Mouse (Mus musculus): ENCODE measurements at regions not wholly inside any gene's neighbourhood (a gene's known extent, or its start where the extent isn't known, plus 50 kb on each side); places are given as distances from the start of the nearest gene placed in this dataset.

DNA sequence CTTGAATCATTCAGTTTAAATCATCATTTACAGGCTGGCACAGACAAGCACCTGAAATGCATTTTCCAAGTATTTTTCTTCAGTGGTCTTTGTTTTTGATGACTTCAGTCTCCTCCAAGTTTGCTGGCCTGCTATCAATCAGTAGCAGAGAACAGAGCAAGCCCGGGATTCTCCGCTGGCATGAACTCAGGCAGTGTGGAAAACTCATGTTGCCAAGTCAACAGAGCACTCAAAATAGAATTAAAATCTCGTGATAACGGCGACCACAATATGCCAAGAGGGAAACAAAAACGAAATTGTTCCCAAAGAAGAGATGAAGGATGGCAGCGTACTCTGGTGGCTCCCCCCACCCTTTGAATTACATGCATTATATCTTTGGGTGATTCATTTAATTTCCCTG is 190.9 kb upstream of the Fat4 start:
- no peak for DNase-seq

DNA sequence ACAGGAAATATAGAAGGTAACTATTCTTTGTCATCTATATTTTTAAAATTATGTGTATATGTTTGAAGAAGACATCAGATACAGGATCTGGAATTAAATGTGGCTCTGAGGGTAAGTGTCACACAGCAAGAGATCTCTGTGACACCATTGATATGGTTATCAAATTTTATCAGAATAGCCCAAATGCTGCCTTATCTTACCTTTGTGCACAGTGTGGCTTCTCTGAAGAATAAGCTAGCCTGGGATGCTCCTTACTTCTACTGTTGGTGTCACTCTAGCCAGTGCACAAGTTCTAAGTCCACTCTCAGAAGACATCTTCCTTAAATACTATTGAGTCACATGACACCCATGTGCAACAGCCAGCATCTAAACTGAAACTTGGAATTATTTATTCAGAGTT is 194.0 kb upstream of the Fat4 start:
- DNase-seq: no peak

DNA sequence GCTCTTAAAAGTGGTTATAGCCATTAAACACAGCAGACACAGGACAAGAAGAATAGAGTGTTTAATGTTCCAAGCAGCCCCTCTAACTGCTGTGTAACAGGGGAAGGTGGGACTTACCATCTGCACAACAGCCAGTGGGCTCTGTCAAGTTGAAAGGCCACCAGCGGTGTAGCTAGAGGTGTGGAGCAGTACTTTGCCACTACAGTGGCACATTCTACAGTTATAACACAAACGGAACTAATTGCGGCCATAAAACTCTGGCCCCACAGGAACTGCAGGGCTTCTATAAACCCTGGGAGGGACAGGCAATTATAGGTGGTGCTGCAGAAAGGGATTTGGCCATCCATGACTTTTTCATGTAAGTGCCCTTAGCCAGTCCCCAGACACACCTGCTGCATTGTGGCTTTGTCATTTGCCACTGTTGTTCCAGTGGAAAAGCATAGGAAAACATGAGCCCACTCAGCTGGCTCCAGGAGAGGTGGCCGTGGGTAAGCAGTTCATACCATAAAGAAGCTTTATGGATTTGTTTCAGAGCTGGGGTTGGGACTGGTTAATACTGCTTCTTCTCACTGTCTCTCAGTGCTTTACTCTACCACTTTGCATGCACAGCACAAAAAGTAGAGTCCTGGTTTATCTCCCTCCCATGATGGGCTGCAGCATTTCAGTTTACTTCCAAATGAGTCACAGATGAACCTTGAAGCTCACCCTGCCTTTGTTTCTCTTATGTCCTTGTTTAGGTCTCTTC is 199.8 kb upstream of the Ankrd50 start:
- DNase-seq: no peak

DNA sequence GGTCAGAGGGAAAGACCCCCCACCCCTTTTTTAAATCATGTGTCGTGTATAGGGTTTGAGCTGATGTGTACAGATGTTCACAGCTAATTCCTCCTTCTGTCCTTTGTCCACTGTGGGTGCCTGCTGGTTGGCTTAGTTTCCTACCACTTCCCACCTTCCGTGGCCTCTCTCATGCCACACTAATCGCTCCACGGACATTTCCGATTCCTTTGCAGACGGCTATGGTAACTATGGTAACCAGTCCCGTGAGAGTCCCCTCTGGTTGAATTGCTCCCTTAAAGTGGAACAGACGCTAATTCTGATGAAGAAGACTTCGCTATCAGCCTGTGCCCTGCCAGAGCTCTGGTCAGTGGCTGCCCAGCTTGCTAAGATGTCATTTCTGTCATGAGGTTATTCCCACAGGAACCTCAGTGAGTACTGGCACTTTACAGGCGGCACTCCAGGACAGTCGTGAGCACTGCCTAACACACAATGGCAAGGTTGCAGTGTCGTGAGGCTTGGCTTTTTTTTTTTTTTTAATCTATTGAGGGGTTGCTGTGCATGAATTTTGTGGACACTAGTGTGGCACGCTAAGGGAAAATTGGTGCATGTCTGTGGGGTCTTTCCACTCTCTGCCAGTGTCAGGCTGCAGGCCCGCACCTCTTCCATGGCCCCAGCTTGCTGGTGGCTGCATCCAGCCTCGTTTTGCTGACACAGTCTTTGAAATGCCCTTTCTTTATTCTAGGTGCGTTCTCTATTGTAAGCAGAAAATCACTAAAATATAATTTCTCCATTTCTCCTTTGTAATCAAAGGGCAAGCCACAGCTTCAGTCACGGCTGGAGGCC is 179.2 kb upstream of the Ankrd50 start:
- DNase-seq: no peak

DNA sequence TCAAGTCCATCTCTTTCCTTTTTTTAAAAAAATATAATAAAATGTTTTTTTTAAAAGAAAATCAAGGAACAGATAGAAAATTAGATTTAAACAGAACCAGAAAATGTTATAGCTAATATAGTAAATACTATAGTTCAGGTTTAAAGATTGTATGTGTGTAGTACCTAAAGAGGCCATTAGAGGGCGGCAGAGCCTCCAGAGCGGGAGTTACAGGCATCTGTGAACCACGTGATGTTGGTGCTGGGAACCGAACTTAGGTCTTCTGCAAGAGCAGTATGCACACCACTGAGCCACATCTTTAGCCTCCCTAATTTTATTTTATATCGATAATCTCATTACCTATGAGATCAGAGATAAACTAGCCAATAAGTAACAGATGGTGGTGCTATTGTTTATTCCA is 178.4 kb upstream of the Ankrd50 start:
- DNase-seq: no peak

DNA sequence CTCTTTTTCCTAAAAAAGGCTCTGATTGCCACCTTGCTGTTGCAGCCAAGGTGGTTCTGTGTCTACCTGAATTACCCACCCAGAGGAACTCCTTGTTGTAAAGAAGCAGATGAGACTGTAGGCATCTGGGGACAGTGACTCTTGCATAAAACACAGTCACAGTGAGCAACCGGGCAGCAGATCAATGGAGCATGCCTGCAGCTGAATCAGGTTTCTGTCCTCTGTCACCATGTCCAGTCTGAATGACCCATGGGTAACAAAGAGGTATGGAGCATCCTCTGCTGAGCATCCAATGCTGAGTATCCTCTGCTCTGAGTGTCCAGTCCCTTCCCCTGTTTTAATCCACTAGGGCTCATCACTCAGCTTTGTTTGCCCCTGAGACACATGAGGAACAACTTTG is 172.1 kb upstream of the Ankrd50 start:
- DNase-seq: no peak

DNA sequence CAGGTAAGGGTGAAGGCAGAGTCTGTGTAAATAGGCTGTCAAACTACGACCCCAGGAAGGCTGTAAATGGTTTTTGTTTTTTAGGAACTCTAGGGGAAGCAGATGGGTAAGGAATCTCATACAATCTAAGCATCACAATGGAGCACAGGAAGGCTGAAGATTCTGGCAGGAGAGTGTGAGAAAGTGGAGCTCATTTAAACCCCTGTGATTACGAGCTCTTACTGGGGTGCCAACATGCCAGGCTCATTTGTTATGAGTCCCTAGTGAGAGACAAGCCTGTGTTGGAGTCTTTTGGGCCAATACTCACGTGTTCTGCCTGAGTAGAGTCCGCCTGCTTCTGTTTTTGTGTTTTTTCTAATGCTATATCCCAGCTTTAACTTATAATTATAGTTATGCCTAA is 169.3 kb upstream of the Ankrd50 start:
- no peak for DNase-seq

DNA sequence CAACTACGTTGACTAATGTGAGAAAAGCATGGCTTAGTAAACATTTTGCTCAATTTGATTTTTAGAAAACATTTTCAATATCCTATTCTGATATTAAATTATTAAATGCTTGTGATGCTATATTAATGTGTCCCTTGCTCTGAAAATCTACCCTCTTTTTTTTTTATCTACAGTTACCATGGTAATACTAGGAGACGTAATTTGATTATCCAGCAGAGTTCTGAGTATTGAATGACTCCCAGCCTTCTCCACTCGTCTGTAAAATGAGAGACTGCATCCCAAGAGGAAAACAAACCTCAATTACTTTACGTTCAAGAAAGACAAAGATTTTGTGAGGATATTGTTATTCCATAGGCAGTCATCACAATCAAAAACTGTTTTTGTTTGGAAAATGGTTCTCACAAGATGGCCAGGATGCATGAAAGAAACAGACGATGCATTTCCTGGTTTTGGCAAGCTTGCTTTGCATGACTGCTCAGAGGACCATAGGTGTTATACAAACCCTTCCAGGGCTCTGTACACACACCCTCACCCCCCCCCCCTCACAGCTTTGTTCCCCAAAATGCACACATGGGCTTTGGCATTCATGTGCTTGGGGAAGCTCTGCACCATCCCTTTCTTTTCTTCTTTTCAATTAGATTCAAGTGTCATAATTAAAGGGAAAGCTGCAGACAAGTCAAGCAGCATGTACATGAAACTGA is 168.5 kb upstream of the Ankrd50 start:
- no peak for DNase-seq

DNA sequence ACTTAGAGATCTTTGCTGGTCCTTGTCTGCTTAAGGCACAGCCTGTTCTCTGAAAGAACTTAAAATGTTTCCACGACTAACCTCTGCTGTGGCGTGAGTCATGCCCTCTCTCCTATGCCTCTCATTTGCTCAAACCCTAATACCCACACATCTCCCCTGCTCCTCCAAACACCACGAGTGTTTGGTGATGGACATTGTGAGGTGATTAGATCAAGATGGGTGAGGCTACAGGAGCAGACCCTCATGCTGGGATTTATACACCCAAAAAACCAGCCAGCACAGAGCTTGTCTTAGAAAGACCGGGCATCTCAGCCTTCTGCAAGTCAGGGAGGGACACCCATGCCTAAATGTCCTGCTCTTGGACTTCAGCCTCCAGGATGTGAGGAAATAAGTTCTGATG is 165.5 kb upstream of the Ankrd50 start:
- DNase-seq: no peak

DNA sequence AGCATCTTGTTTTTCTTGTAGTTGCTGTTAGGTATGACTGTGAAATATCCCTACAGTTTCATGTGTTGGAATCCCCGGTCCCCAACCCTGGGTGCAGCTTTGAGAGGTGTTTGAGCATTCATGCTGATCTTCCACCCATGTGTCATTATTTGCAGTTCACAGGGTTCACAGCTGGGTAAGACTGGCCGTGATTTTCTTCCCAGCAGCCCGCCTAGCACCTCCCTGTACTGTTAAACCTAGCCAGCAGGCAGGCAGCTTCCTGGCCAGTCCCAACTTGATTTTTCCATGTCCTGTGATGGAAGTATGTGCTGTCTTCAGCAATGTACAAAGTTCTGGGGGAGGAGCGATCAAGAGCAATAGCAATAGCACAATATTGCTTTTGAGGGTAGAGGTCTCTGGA is 164.0 kb upstream of the Ankrd50 start:
- DNase-seq: no peak

DNA sequence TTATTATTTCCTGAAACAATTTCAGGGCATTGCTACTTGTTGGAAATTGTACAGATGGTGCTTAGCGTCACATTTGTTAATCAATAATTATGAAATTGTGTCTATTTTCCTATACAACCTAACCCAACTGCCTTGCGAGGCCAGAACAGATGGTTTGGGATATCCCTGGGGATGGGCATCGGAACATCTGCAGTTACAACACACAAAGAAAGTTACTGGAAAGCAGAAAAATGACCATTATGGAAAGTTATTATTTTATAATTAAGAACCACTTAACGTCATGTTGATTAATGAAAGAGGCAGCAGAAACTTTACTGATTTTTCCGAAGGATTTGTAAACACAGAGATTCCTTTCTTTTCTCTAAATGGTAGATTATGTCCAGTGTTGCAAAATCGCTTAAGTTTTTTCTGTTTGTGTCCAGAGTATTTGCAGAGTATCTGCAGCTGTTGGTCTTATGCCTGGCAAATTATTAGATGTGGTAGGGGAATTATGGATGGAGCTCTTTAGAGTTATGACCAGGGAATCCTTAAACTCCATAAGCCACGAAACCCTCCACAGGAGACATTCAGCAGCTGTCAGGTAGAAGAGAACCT is 163.2 kb upstream of the Ankrd50 start:
- DNase-seq: no peak

DNA sequence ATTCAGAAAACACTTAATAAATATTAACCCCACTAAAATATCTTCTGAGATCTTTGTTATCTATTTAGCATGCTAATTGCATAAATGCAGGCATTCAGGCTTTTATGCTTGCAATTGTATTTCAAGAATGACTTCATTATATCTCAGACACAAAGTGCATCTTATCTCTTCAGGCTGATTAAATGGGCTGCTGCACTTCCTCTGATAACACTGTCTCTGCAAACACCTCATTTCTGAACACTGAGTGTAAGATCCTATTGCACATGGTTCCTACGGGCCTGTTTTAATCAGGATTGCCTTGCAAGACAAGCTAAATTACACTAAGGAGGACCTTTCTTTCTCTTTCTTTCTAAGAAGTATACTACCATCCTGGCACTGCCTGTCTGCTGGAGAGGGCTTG is 157.1 kb upstream of the Ankrd50 start:
- no peak for DNase-seq

DNA sequence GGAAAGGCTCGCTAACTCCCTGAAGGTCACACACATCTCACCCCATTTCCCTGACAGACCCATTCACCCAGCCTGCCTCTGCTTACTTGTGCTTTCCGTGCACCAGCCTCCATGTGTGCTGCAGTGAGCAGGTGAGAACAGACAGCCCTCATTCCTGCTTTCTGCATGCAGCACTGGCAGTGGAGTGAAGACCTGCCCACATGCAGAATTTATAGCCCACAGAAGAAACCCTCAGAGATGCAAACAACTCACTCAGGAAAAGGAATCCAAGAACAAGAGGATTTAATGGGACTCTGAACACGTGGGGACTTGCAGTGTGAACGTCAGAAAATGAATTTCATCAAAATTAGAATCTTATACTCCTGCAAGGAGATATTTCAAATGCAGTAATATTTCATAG is 152.2 kb upstream of the Ankrd50 start:
- DNase-seq: no peak

DNA sequence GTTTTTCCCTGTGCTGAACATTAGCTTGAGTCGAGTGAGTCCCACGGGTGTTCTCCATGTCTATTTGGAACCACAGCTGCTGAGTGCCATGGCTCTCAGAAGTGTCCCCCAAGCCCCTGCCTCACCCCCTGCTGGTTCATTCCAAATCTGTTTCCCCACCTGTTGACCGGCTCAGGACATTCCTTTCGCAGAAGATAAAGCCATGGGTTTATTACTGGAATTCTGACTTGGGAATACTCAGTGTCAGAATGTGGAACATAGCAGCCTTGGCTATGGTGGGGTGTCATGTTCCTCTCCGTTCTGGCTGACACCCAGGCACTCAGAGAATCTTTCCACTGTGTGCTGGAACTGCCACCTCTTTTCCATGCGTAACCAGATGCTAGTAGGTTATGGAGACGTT is 148.7 kb upstream of the Ankrd50 start:
- no peak for DNase-seq

DNA sequence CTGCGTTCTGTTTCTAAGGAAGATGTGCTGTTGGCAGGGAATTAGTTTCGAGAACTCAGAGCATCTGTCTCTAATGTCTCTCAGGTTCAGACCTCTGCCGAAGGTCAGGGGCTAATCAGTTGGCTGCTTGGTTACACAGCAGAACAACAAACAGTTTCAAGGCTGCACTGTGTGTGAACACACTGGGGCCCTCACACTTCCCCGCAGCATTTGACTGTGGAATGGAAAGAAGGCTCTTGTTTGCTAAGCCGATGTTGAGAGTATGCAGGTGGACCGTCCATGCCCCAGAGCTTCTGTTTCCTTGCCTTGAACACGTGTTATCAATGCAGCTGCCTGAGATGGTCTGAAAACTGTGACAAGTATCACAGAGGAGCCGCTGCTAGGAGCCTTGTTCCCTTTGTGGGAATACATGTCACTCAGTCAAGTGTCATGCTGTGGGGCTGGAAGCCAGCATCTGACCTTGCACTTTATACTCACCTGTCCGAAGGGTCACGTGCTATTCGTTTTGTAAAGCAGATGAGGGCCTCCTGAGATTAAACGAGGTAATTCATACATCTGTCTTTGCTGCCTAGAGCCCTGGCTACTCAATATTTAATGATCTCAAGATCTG is 141.0 kb upstream of the Ankrd50 start:
- no peak for DNase-seq

DNA sequence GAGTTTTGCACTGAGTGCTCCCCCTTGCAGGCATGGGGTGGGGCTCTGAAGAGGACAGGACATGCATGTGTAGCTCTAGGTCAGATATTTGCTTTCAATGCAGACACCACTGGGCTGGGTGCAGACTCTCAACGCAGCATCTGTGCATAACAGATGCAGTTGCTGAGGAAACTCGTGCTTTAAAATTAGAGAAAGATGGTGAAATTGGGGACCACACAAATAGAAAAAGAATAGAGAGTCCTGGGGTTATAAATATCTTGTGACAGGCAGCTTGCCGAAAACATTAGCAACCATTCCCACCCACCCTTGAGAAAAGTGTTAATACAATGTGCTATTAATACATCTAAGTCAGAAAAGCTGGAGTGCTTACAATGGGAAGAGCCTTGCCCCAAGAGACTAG is 133.3 kb upstream of the Ankrd50 start:
- DNase-seq: no peak

DNA sequence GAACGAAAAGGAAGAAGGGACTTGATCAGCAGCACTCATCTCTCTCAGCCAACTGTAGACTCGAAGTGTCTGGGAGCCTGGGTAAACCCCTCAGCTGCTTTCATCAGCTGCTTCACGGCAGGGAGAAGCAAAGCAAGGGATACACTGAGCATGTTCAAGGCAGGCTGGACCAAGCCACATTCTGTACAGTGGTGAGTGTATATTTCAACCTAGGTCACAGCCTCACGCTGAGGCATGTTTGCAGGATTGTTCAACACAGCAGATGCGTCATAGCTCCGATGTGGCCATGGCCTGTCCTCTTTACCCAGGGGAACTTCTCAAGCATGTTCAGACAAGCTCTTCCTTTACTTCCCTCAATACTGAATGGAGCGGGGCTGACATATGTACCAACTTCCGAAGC is 132.6 kb upstream of the Ankrd50 start:
- DNase-seq: no peak

DNA sequence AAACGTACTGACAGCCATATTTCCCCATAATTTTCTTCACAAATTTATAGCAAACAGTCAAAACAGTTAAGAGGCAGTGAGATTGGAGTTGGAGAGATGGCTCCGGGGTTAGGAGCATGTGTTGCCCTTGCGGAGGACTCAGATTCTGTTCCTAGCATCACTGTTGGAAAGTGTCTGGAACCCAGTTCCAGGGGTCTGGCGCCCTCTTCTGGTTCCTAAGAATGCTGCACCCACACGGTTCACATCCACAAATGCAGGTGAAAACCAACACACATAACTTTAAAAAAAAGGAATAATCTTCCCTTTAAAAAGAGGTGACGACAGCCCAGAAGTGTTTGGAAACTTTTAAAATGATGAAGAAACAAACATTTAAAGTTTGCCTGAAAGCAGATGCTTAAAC is 129.1 kb upstream of the Ankrd50 start:
- no peak for DNase-seq

DNA sequence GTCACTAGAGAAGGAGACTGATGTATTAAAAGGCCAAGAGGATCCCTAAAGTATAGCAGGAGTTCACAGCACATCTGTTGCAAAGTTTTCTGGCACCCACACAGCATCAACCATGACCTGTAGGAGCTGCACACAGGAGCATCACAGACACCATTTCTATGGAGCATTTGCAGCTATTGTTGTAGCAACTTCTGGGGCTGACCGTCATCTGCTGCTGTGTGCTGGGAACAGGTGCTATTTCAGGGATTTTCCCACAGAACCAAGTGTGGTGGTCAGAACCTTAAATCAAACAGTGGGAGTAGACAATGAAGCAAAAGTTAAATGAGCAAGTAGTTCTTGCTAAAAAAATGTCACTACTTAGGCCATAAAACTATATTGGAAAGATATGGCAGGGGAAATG is 106.9 kb upstream of the Ankrd50 start:
- no peak for DNase-seq

DNA sequence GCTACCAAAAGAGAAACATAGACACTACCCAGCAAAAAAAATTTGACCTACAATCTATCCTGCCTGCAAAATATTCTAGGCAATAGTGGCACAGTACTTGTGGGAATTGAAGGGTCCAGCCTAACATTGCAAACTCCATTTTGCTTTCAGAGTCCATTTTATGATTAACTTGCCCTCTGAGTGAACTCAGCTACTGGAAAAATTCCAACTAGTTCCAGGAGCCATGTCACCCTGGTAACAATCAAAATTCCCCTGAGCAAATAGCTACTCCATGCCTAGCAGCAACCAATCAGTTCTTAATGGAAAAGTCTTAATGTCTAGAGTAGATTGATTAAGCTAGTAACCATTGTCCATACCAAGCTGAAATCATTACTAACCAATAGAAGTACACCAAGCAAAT is 104.3 kb upstream of the Ankrd50 start:
- DNase-seq: no peak

DNA sequence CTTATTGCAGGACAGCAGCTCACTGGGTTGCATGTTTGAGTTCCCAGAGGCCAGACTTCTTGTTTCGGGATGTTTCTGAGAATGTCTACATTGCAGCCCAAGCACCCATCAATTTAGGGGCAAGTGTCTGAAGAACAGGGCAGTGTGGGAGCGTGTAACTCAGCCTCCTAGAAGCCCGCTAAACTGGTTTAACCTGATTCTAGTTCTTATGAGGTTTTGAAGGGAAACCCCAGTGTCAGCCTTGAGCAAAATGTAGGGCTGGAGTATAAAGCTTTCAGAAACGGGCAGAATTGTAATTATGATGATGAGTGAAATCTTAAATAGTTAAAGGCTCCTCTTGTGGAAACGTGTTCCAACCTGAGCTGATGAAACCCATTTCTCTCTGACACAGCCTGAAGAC is 100.9 kb upstream of the Ankrd50 start:
- no peak for DNase-seq

DNA sequence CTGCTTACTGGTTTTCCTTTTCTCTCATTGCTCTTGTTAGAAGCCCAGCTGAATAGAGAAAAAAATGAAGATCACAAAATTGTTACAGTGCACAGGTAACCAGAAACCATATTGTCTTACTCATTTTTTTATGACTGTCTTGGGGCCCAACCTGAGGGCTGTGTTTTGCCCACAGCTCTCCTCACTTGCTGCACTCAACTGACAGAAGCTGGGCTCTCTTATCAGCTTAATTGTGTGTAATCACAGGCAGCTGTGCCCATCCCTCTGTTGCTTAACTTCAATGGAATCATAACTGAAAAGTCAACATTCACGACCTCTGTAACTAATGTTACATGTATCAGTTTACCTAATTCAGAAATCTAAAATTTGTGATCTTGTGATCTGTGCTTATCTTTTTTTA is 95.1 kb upstream of the Ankrd50 start:
- DNase-seq: no peak

All from layer of hippocampus, postnatal 36 days (tissue).